Mouse (Mus musculus) c-Kit-negative CD71-positive TER-119-positive erythroid progenitor cells, embryonic 14.5 days (primary cell): ENCODE measurements around the gene Olfr693.
"Not testable (repeated sequence)": the region's sequence is repeated elsewhere in the genome, so short reads cannot be mapped to it uniquely, and the experiment has no call there.

Experiments used
- DNase-seq: peaks from one replicate; pipeline ENCODE4 v3.0.0-alpha.2; 2013; ENCODE audit warnings: low read depth, low spot score

The Olfr693 gene

DNA sequence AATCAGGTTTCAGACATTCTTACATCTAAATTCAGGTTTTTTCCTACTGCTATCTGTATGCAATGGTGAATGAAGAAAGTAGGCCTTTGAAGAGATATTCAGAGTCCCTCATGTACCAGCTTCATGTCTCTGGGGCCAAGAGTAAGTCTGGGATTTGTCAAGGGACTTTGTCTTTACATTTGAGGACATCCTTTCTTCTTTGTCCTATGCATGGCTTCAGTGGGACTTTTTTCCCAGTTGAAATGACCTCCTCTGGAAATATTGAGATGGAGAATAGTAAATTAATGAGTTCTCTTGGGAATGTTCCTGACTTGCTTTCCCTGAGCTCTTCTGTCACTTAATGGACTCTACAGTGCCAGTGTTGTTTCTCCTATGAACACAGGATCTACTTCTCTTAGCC lies at the start of gene Olfr693:
TSS of gene Olfr693 (minus strand) at position 101 of the 400 bp plus-strand sequence.
- no peak for DNase-seq

DNA sequence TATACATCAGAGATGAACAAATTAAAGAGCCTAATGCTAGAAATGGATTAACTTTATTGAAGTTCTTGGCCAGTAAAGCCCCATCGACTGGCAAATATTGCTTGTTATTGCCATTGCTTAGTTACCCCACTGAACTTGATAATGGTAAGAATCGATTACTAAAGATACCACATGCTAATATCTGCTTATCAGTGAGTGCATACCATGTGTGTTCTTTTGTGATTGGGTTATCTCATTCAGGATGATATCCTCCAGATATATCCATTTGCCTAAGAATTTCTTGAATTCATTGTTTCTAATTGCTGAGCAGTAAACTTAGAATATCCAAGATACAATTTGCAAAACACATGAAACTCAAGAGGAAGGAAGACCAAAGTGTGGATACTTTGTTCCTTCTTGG lies 45.3 kb upstream of the Olfr693 start:
- not testable (repeated sequence) for DNase-seq

DNA sequence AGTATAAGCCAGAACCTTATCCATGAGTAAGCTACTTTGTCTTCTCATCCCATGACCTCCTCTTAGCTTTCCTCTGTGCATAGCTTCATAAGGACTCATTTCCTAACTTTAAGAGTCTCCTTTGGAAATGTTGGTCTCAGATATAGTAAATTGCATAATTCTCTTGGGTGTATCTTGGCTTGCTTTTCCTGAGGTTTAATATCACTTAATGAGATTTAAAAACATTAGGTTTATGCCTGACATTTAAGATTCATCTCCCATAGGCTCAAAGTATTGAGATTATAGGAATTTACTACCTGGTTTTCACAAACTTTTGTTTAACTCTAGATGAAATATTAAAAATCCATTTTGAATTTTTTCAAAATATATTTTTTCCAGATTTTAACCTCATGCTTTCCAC lies 35.9 kb upstream of the Olfr693 start, which contains the start of gene Olfr695:
TSS of gene Olfr695 (minus strand) at position 101 of the 400 bp plus-strand sequence.
- no peak for DNase-seq

DNA sequence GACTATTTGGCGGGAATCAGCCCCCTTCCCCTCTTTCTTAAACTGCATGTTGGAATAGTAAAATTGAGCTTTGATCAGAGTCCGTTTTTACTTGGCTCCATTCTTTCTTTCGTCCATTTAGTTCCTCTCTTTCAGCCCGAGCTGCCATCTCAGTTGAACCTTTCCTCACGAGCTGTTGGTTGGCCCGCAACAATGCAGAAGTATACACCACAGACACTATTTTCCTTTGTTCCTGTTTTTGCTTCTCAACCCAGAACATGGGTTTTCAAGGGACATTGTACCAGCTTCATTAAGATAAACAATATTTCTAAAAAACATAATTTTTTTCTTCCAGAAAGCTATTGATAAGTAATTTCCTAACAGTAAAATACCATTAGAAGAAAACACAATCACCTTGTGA lies 31.1 kb upstream of the Olfr693 start:
- no peak for DNase-seq

DNA sequence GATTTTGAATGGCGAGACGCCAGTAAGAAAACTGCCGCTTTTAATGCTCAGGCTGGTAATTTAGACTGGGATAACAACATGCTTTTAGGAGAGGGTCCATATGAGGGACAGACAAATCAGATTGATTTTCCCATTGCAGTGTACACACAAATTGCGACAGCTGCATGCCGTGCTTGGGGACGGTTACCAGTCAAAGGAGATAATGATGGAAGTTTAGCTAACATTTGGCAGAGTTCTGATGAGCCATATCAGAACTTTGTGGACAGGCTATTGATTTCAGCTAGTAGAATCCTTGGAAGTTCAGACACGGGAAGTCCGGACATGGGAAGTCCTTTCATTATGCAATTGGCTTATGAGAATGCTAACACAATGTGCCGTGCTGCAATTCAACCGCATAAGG lies 27.3 kb upstream of the Olfr693 start:
- DNase-seq: not testable (repeated sequence)

DNA sequence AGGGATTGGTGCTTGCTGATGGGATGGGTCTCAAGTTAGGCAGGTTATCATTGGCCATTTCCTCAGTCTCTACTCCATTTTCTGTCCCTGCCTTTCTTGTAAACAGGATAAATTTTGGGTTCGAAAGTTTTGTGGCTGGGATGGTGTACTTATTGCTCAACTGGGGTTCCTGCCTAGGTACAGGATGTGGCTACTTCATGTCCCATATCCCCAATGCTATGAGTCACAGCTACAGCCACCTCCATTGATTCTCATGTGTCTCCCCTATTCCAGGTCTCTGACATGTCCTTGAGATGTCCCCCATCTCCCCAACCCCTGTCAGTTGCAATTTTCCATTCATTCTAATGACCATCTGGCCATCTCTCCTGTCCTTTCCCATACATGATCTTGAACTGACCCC lies 16.5 kb upstream of the Olfr693 start:
- DNase-seq: no peak

DNA sequence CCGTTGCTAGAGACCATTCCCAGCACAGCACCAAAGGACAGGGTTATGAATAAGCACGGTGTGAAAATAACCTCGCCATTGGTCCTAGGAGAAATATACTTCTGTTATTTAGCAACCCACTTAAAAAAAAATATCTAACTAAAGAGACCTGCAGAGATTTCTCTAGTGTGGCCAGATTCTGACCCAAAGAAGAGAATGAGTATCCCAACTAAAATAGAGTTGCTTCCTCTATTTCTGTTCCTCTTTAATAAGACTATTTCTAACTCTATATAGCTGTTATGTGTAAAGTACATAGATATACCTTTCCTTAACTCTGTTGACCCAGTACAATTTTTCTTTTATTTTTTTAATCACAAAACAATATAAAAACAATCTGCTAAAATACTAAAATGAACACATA lies 12.6 kb upstream of the Olfr693 start:
- no peak for DNase-seq

DNA sequence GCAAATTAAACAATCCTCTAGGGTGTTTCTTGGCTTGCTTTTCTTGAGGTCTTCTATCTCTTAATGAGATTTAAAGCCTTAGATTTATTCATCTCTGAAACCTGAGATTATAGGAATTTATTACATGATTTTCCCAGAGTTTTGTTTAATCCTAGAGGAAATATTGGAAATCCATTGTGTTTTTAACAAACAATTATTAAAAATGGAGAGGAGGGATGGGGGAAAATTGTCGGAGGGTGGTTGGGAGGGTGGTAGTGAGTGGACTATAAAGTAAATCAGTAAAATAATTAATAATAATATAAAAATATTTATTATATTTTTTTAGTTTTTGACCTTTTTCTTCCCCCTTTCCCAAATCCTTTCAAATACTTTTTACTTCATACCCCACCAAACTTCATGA lies 11.3 kb upstream of the Olfr693 start, which contains the start of gene Olfr694:
TSS of gene Olfr694 (minus strand) at position 101 of the 400 bp plus-strand sequence.
- DNase-seq: no peak

DNA sequence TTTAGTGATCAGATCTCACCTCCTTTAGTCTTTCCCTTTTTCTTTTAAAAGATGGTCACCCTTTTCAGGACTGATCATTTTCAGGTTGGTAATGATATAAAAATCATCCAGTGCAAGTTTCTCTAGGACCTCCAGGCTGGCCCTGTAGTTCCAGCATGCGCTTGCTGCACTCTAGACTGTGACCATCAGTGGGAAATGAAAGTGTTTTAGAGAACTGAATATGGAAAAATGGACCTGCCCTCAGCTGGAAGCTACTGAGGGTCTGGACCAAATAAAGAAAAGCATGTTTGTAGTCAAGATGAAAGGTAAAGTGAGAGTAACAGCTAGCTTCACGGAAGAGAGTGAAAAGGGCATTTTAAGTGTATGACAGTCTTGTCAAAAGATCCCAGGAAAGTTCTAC lies 5.0 kb upstream of the Olfr693 start:
- DNase-seq: no peak

DNA sequence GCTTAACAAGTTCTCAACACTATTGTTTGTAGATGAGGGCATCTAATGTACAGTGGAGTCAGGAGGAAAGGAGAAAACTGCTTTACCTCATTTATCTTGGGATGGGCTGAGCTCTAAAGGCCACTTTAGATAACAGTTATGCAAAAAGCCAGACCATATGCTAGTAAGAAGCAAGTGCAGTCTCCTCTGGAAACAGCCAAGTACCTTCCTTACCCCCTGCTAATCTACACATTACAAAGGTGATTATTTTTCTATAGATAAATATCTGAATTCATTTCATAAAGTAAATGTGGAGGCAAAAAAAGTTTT lies 28.1 kb downstream of the Olfr693 start:
- DNase-seq: no peak

DNA sequence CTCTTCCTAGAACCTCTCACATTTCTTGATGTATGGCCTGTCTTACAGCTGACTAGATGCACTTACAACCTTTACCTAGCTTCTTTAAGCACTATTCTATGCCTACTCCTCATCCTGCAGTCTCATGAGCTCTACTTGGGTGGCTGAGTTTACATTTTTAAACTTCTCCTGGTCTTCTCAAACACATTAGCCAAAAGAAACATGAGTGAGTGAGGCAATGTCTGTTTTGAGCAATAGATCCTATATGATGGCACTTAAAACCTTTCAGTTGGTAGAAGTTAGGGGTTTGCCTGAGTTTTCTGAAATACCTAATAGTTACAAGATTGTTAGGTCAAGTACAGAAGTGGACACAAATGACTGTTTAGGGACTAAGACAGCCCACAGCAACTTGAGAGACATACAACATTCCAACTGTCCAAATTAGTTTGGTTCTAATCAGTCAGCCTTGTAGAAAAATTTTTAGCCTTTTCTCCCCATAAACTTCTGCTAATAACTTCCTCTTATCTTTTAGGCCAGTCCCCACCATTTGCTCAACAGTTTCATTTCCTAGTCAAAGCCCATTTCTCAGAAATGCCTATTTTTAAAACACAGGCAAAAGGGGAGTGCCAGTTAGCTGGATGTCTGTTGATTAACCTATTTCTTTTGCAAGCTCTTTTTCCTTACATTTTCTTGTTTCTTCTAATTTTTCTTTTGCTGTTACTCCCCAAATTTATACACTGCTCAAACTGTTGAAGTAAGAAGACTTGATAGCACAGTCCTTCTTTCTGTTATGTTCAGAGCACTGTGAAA lies 28.6 kb downstream of the Olfr693 start:
- no peak for DNase-seq

DNA sequence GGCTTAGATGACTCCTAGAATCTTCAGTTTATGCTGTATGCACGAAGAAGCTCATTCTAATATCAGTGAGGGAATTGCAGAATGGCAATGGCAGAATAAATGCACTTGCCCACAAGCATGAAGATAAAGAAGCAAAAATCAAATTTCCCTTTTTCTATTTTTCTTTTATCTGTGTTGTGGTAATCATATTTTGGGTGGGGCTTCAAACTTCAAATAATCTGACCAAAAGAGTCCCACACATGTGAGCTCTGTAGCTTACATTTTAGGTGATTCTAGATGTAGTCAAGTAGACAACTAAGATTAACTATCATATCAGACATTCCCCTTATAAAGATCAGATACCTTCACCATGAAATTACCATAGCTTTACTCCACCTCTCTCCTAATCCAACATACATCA lies 30.6 kb downstream of the Olfr693 start:
- DNase-seq: no peak

DNA sequence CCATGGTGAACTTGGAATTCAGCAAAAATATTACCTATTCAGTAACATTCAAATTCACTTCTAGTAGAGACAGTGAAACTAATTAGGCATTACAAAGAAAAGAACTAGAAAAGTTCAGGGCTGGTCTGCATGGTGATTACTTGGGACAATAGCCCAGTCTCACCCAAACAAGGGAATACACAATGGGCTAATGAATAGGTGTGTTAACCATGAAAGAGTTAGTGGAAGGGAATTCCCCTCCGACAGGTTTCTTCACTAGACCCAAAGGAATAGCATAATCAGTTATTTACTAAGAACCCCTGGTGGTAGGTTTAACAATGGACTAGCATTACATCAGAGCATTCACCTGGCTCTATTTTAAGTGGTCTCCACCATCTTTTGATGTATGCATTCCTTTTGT lies 35.1 kb downstream of the Olfr693 start:
- DNase-seq: no peak

DNA sequence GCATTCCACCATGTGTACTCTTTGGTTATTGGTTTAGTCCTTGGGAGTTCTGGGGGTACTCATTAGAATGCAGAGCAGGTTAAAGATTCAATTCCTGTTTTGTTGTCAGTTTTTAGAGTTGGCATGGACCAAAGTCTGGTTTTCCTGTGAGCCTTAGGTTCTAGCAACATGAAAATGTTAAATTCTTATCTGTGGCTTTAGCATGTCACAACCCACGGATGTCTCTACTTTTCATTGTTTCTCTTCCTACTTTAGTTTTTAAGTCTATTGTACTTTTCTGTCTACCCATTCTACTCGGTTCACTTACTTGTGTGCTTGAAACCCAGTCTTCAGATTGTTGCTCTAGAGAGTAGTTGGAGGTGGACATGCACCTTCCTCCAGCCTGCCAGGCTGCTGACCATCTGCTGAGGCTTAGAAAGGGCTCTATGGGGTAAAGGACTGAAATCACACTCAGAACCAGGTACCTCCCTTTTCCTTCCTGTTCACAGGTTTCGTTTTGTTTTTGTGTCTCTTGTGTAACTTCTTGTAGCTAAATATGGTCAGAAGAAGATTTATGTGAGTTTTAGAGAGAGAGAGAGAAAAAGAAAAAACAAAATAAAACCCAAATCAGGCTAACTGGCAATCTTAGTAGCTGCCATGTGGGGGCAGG lies 36.0 kb downstream of the Olfr693 start:
- no peak for DNase-seq

DNA sequence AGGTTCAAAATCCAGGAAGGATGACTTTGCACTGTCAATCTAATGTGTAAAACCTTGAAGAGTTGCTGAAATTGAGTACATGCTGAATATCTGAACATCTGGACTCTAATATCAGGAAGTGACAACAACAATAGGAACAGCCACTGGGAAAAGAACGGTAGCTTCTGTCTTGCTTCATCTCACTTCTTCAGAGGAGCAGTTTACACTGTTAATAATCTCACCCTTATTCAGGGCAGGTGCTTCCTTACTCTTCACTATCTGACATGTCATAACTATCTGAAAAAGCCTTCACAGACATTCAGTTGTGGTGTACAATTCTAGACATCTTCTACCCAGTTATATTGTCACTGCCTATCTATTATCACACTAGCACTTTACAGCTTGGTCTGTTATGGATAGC lies 39.5 kb downstream of the Olfr693 start:
- no peak for DNase-seq

DNA sequence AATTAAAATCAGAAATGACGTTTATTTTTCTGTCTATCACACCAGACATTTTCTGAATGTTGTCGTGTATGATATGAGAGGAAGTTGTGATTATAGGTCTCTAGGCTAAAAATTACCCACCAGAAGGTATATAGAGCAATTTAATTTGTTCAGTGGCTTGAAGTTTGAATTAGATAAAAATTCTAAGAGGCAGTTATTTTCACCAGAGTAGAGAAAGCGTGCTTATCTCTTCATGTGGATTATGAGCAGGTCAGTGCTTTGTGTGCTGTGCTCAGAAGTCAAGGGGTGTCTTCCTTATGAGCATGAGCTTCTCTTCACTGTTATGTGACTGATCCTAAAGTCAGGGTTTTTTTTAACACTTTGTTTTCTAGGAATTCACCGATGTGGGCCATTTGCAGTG lies 44.8 kb downstream of the Olfr693 start:
- no peak for DNase-seq
